Mouse (Mus musculus): ENCODE data around the gene Pcmt1. TPM values are rescaled to one million over a fixed set of nuclear protein-coding genes. Genes with fewer than 3 reads are reported as not detected.

The Pcmt1 gene
- total RNA-seq (2023), result 10 to 100 TPM; 60.8 to 63.8 TPM

GRCm38 (mm10) chr10:7680731-7681301 is at the start of gene Pcmt1, which contains the start of gene Lats1:
Gene Pcmt1, minus strand, starts transcription at chr10:7681136.
Gene Lats1, plus strand, starts transcription at chr10:7681214.

GRCm38 (mm10) chr10:7725751-7726500 is 45.0 kb upstream of the Pcmt1 start, which contains the start of gene Katna1:
Gene Katna1, plus strand, starts transcription at chr10:7726000.

GRCm38 (mm10) chr10:7667342-7667802 is 13.6 kb downstream of the Pcmt1 start, which contains the start of gene Nup43:
Gene Nup43, plus strand, starts transcription at chr10:7667503.

DNA sequence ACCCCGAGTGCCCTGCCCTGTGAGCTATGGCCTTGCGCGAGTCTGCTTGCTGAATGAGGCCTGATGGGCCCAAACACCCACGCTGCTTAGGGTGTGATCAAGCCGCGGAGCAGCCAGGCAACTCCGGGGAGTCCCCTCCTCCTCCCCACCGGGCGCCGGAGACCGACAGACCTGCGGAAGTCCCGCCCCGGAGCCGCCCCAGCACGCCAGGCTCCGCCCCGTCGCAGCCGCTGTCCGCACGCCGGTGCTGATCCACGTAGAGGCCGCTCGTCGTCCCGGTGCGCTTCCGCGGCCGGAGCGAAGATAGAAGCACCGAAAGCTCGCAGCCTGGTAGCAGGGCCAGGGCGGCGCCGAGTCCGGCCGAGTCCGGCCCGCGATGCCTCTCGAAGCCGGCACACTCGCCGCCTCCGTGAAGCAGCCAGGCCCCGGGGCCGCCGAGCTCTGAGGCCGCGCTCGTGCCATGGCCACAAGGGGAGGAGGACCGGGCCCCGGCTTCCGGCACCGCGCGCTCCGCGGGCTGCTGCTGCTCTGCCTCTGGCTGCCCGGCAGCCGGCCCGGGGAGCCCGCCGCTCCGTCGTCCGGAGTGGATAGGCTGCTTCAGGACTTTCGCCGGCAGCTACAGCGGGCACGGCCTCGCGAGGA is 91.2 kb downstream of the Pcmt1 start, which contains the start of gene Lrp11:
Gene Lrp11 (plus strand): TSS at position 209 of the 642 bp plus-strand sequence.

Other genes with a start within 250 kb of the Pcmt1 start
- 10 to 100 TPM; 14.3 to 15.7 TPM for gene Ulbp1, start 207.5 kb downstream of the Pcmt1 start, total RNA-seq (2023)
- 1 to 10 TPM; 1.1 to 1.5 TPM for gene Lrp11, start 91.3 kb downstream of the Pcmt1 start, total RNA-seq (2023)
- gene Nup43, start 13.6 kb downstream of the Pcmt1 start, total RNA-seq (2023), result 10 to 100 TPM; 10.3 to 11.0 TPM
- gene Lats1, start 78 bp upstream of the Pcmt1 start, total RNA-seq (2023), result 10 to 100 TPM; 42.4 to 42.9 TPM
- gene Katna1, start 44.9 kb upstream of the Pcmt1 start, total RNA-seq (2023), result 10 to 100 TPM; 53.1 to 62.0 TPM
- gene Ginm1, start 111.7 kb upstream of the Pcmt1 start, total RNA-seq (2023), result 10 to 100 TPM; 40.3 to 60.7 TPM
- 10 to 100 TPM; 71.0 to 71.6 TPM for gene Ppil4, start 111.8 kb upstream of the Pcmt1 start, total RNA-seq (2023)
- gene Zc3h12d, start 151.3 kb upstream of the Pcmt1 start, total RNA-seq (2023), result 10 to 100 TPM; 33.3 to 37.6 TPM

Measured in T-cell, adult 66 days (primary cell).